Mouse (Mus musculus) brain, adult 2 months (tissue): ENCODE results near the gene Smim20.

ENCODE experiments used
- DNase-seq: peaks from one replicate; pipeline ENCODE4 v3.0.0; 2011; ENCODE audit warnings: low read depth, low spot score

Gene Smim20

GRCm38 (mm10) chr5:53265740-53266139, 1.1 kb upstream of the Smim20 start:
- DNase-seq: no peak

DNA sequence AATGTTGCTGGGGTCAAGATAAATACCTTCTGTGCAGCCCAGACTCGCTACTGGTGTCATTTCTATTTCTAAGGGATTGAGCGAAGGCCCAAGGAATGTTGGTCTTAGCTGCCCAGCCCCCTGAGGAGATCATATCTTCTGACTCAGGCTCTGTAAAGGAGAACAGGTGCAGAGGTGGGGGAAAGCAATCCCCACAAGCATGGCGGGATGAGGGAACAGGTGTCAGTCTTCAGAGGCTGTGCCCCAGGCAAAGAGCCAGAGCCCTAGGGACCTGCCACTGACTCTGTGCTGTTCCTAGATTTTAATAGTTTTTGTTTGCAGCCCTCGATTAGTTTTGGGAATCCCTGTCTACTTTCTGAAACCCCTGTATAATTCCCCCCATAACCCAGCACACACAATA, 702 bp upstream of the Smim20 start:
- DNase-seq: no peak

- DNase-seq: peak; percentile 63
Measured at GRCm38 (mm10) chr5:53268095-53268692, 1.3 kb downstream of the Smim20 start.

GRCm38 (mm10) chr5:53269799-53270198, 2.9 kb downstream of the Smim20 start:
- no peak for DNase-seq

- DNase-seq: no peak
Measured at GRCm38 (mm10) chr5:53270947-53271711, 4.2 kb downstream of the Smim20 start.

GRCm38 (mm10) chr5:53272626-53273025, 5.7 kb downstream of the Smim20 start:
- DNase-seq: no peak

DNA sequence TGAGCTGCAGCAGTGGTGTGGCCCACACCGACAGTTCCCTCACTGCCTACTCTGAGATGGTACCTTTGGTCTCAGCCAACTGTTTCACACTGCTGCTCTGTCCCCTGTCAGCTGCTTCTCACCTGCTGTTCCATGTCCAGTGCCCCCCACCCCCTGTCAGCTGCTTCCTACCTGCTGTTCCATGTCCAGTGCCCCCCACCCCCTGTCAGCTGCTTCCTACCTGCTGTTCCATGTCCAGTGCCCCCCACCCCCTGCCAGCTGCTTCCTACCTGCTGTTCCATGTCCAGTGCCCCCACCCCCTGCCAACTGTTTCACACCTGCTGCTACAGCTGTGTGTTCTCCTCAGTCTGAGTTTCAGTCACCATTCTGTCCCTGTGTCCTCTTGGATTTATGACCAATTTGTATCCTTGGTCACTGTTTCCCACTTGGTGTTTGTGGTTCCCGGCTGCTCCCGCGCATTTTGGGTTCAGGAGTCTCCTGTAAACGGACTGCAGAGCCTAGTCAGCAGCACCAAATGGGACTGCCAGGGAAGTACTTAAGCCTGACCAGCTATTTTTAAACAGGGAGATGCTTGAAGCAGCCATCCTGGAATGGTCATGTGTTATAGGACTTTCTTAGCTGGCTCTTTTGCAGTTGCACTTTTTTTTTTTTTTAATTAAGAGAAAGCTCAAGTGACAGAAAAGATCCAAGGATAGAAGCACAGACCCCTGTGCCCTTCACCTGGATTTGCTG, 7.0 kb downstream of the Smim20 start:
- no peak for DNase-seq

GRCm38 (mm10) chr5:53274811-53275355, 8.0 kb downstream of the Smim20 start:
- DNase-seq: peak; percentile 61

DNA sequence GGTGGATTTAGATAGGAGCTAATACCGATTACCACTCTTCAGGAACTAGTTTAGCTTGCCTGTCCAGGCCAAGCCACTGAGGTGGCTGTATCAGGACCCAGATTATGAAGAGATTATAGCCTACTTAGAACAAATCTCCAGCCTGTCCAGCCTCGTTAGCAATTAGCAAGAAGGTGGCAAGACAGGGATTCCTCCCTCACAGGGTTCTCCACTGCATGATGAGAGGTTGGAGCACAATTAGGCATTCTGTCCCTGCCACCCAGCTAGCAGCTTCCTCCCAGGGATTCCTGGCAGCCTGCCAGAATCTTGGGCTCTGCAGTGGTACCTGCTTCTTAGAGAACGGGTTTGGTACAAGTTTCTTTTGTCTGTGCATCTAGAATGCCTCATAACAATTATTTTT, 8.5 kb downstream of the Smim20 start:
- DNase-seq: peak; percentile 61

DNA sequence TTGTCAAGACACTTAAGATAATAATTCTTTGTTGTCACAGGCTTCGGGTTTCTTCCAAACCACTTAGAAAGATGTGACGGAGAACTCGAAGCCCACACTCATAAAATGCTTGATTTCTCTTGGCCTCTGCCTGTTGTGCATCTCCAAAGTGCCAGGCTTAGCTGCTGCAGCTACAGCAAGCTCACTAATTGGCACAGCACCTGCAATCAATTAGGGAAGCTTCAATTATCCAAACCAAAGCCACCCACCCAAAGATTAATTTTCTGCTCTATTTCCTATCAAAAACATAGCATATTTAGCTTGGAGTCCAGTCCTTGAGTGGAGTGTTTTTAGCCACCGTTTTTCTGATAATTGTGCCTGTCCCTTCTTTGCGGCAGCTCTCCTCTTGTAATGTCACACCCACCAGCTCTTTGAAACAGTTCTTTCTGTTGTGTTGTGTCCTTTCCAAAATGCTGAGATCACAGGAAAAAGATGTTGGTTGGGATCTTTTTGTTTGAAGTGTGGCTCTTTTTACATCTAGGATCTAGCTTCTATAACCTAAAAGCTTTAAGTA, 9.7 kb downstream of the Smim20 start:
- peak; percentile 46 for DNase-seq

- no peak for DNase-seq
Measured at GRCm38 (mm10) chr5:53277716-53278263, 10.9 kb downstream of the Smim20 start.

- DNase-seq: peak; percentile 71
Measured at GRCm38 (mm10) chr5:53279216-53279813, 12.4 kb downstream of the Smim20 start.

- no peak for DNase-seq
Measured at GRCm38 (mm10) chr5:53282487-53282886, 15.6 kb downstream of the Smim20 start.

DNA sequence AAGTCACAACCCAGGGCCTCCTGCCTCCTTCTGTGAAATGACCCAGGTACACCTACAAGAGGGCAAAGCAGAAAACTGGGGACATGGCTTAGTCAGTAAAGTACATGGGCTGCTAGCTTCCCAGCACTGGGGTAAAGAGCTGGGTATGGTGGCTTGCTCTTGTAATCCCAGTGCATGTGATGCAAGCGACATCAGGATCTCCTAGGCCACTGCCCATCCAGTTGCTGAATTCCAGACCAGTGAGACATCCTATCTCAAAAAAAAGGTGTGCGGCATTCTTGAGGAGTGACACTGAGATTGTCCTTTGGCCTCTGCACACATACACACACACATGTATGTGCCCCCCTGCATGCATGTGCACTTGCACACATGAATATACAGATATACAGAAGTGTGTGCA, 19.5 kb downstream of the Smim20 start:
- no peak for DNase-seq

DNA sequence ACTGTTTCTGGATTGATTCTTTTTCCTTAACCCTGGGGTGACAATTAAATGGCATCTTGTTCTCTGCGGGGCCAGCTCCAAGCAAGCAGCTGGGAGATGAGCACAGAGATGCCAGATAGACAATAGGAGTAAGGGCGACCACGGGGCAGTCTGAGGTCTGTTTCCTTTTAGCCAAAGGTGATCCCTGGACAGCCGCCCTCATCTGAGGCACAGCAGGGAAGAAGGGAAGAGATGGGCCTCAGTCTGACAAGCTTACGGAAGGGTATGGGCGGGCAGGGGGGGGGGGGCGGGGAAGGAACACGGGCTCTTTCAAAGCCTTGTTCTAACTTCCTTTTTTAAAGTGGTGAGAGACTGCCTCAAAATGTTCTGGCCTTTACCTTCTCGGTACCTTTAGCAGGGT, 22.6 kb downstream of the Smim20 start:
- DNase-seq: no peak

- DNase-seq: peak; percentile 64
Measured at GRCm38 (mm10) chr5:53294627-53295026, 27.7 kb downstream of the Smim20 start.

- peak; percentile 55 for DNase-seq
Measured at GRCm38 (mm10) chr5:53296961-53297360, 30.1 kb downstream of the Smim20 start.

DNA sequence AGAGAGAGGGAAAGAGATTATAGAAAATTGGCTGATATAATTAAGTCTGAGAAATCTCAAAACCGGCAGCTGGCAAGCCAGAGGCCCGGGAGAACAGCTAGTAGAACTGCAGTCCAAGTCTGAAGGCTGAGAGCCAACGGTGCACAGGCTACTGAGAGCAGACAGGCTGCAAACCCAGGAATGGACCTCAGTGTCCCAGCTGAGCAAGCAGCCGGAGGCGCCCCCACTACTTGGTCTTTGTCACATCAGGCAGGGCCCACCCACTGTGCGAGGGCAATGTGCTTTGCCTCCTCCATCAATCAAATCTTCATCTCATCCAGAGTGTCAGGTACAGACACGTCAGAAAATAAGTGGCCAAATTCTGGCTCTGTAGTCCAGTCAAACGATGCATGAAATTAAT, 34.6 kb downstream of the Smim20 start:
- no peak for DNase-seq

- DNase-seq: no peak
Measured at GRCm38 (mm10) chr5:53302895-53303670, 36.2 kb downstream of the Smim20 start.

DNA sequence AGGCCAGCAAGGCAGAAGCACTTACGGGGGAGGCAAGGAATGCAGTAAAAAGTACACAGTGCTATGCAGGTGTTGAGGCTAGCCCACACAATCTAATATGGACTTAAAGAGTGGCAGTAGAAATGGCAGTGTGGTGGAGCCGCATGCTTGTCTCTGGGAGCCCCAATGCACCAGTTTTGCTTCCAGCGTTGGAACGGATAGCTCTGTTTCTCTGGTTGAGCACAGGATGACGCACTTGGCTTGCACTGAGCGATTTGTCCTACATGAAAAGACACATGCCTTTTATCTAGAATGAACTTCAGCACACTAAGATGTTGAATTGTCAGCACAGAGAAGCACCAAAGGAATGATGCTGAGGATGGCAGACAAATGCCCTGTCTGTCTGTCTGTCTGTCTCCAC, 37.1 kb downstream of the Smim20 start:
- DNase-seq: peak; percentile 30

- peak; percentile 51 for DNase-seq
Measured at GRCm38 (mm10) chr5:53304936-53305335, 38.1 kb downstream of the Smim20 start.
